Mouse (Mus musculus): ENCODE data around the gene Msh6.

GRCm38 (mm10) chr17:88014456-88014855 lies 39.6 kb downstream of the Msh6 start:
- TF ChIP-seq CTCF (IDR thresholded peaks at IDR 0.05; ENCODE audit: insufficient read depth, low read depth, low read length) (no peak), POLR2A (IDR thresholded peaks at IDR 0.05; ENCODE audit: insufficient read depth, low read depth, low read length) (no peak)
